Mouse (Mus musculus) layer of hippocampus, adult 2 months (tissue): ENCODE results near the gene Gstt2. TPM values are rescaled to one million over a fixed set of nuclear protein-coding genes. Genes with fewer than 3 reads are reported as not detected.
A peak's percentile ranks its signal among the peaks of the same experiment; 100 is the strongest.

Experiments used
- DNase-seq, 2 experiments: peaks; one replicate each; pipeline ENCODE4 v3.0.0; 2022; ENCODE audit warnings: low spot score in 2 of 2
- H3K27ac ChIP-seq: fragments of 200-600 bp; 2 replicates; pipeline ENCODE4 v1.8.1; 2022
- H3K4me3 ChIP-seq: fragments of 200-600 bp; 2 replicates; pipeline ENCODE4 v1.8.1; 2022; ENCODE audit warnings: mild to moderate bottlenecking
- CTCF ChIP-seq: fragments of 200-600 bp; conservative IDR thresholded peaks from 2 replicates; pipeline ENCODE4 v1.8.1; 2022; ENCODE audit warnings: antibody characterized with exemption, mild to moderate bottlenecking, moderate library complexity
- long read RNA-seq, 2 experiments: library from polyadenylated mRNA; stranded (forward); transcript quantifications; one replicate each; pipeline ENCODE4 v2.0.0; 2021; ENCODE audit warnings: borderline mapping rate in 2 of 2
- total RNA-seq, 2 experiments: library from RNA; stranded (reverse); gene quantifications; 2 replicates each; pipeline ENCODE4 v1.2.3; 2021

The Gstt2 gene
- total RNA-seq = 1 to 10 TPM; 4.7 TPM
- long read RNA-seq, experiment 1, partial matches to known transcripts = 0 of 2 reads
- long read RNA-seq, experiment 1, other reads (novel, unspliced or antisense) = 1 of 2 reads
- long read RNA-seq, experiment 2, partial matches to known transcripts = 0 of 2 reads
- long read RNA-seq, experiment 2, other reads (novel, unspliced or antisense) = 2 of 2 reads

DNA sequence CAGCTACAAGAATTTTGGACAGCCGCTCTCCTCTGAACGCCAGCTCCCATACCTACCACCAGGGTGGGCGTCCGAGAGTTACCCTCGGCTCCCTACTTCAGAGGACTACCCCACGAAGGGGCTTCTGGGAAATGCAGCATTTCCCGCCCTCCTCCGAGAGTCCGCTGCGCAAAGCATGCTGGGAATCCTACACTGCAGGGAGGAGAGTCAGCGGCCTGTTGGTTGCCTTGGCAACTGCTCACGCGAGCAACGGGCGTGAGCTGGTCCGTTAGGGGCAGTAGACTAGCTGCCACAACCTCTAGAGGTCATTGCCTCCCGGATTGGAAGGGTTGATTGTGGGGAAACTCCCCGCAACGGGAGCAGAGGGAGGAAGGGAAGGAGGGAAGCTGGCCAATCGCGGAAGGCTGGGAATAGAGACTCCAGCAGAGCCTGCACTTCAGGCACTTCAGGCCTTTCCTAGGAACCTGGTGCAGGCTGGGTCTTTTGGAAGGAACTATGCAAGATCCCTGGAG, at the start of gene Gstt2:
Gene Gstt2 (minus strand): TSS at position 177 of the 512 bp plus-strand sequence.
- DNase-seq = peak; percentile 88 to 93
- TF ChIP-seq CTCF = peak; percentile 60
- Histone ChIP-seq H3K4me3 (peak within 1 kb of the TSS; percentile 66), H3K27ac (peak within 1 kb of the TSS; percentile 95)

DNA sequence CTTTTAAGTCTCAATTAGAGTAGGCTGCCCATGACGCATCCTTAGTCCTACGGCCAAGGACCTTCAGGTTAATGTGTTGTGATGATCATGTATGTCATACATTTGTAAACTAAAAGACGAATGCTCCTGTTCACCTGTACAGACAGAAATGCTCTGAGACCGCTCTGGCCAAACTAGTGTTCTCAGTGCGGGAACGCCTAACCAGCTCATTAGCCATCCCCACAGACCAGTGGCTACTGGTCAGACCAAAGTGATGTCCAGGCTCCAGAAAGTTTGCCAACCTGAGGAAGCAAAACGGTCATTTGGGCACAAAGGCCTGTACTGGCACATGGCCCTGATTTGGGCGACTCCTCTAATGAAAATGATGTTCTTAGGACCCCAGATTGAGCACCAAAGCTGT, 47.5 kb upstream of the Gstt2 start:
- no peak for DNase-seq
- TF ChIP-seq CTCF = no peak
- H3K4me3 ChIP-seq = no peak overlapping the region

GRCm38 (mm10) chr10:75883232-75883552, 46.0 kb upstream of the Gstt2 start:
- peak overlapping the region; percentile 15; the same call in 1 of the 2 replicates for H3K27ac ChIP-seq
- TF ChIP-seq CTCF = peak; percentile 67
- peak overlapping the region; percentile 20; the same call in 1 of the 2 replicates for H3K4me3 ChIP-seq
- DNase-seq = peak; percentile 75 to 80

More for the DNA sequence above, 47.5 kb upstream of the Gstt2 start:
- no peak overlapping the region for H3K27ac ChIP-seq

GRCm38 (mm10) chr10:75882433-75883231, 45.4 kb upstream of the Gstt2 start:
- peak overlapping the region; percentile 20; the same call in 1 of the 2 replicates for H3K4me3 ChIP-seq
- no peak for DNase-seq
- TF ChIP-seq CTCF = no peak
- H3K27ac ChIP-seq = peak overlapping the region; percentile 15; the same call in 1 of the 2 replicates

DNA sequence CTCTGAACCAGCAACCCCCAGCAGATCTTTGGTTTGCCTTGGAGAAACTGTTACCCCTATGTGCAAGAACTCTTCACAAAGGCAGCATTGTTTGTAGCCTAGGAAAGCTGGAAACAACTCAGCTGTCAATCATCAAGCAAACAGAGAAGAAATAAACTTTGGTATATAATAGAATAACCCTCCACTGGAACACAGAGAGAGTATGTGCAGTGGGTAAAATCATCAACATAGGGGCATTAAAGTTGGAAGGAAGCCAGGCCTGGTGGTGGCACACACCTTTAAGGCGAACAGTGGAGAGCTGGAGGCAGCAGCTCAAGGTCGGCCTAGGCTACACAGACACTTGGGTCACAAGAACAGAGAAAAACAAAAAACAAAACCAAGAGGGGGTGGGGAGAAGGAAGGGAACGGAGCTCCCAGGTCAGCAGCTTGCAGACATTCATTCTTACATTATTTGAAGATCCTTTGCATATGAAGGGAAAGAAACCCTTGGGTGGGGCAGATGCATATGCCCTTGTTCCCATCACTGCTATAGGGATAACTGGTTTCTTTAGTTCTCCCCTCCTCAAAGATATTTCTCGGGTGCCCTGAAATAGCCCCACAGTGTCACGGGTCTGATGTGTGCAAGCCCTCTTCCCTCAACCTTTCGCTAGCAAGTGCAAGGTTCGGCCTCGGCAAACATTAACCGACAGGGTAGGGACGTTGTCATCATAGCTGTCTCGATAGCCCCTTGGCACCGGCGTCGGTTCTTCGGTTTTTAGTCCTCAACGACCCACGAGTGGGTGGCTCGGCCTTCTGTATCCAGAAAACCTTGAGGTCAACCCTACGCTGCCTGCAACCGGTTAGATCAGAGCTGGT, 44.6 kb upstream of the Gstt2 start:
- no peak for DNase-seq
- peak overlapping the region; percentile 52 for H3K27ac ChIP-seq

GRCm38 (mm10) chr10:75880771-75881577, 43.8 kb upstream of the Gstt2 start:
- no peak for DNase-seq
- Histone ChIP-seq H3K27ac (peak overlapping the region; percentile 52), H3K4me3 (no peak overlapping the region)
- TF ChIP-seq CTCF = no peak

More for the DNA sequence above, 44.6 kb upstream of the Gstt2 start:
- no peak overlapping the region for H3K4me3 ChIP-seq
- TF ChIP-seq CTCF = no peak

DNA sequence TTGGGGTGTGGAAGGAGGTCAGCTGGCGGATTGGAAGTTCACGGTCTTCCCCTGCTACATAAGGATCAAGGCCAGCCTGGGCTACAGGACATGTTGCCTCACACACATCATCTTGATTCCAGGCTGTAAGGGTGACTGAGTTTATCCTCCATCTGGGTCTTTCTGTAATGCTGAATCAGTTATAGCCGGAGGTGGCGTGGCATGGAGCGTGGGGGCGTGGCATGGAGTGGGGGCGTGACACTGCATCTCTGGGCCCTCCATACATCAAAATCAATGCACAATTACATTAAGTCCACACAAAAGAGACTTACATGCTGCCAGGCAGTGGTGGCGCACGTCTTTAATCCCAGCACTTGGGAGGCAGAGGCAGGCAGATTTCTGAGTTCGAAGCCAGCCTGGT, 43.1 kb upstream of the Gstt2 start:
- no peak for TF ChIP-seq CTCF
- DNase-seq = no peak
- Histone ChIP-seq H3K4me3 (no peak overlapping the region), H3K27ac (no peak overlapping the region)

- DNase-seq = no peak
- no peak for TF ChIP-seq CTCF
Observed at GRCm38 (mm10) chr10:75878836-75879235, 41.6 kb upstream of the Gstt2 start.

GRCm38 (mm10) chr10:75873543-75874170, 36.4 kb upstream of the Gstt2 start:
- no peak for TF ChIP-seq CTCF
- no peak for DNase-seq
- Histone ChIP-seq H3K4me3 (peak overlapping the region; percentile 58), H3K27ac (peak overlapping the region; percentile 89)

More at GRCm38 (mm10) chr10:75878836-75879235, 41.6 kb upstream of the Gstt2 start:
- Histone ChIP-seq H3K27ac (no peak overlapping the region), H3K4me3 (no peak overlapping the region)

- H3K4me3 ChIP-seq = peak overlapping the region; percentile 58
- no peak; the same call in 1 of the 2 replicates for TF ChIP-seq CTCF
- DNase-seq = peak; percentile 85 to 89
- peak overlapping the region; percentile 89 for H3K27ac ChIP-seq
Observed at GRCm38 (mm10) chr10:75872915-75873542, 35.8 kb upstream of the Gstt2 start.
